Mouse (Mus musculus) cerebellum, postnatal 4 days (tissue): ENCODE measurements around the gene Fam122c.
A peak's percentile ranks its signal among the peaks of the same experiment; 100 is the strongest.

Source experiments
- DNase-seq, 2 experiments: peaks; one replicate each; pipeline ENCODE4 v3.0.0; 2022; ENCODE audit warnings: low spot score in 2 of 2, mixed read lengths in 1 of 2

The Fam122c gene

GRCm38 (mm10) chrX:53273124-53273523, at the start of gene Fam122c:
Gene Fam122c (plus strand): TSS chrX:53273424.
- no peak for DNase-seq

- no peak for DNase-seq
These were observed 48.8 kb upstream of the Fam122c start for GRCm38 (mm10) chrX:53224353-53224944.

- DNase-seq = no peak
These were observed 41.3 kb upstream of the Fam122c start for GRCm38 (mm10) chrX:53231965-53232364.

- no peak for DNase-seq
These were observed 39.5 kb upstream of the Fam122c start for GRCm38 (mm10) chrX:53233689-53234088.

GRCm38 (mm10) chrX:53236404-53236803, 36.8 kb upstream of the Fam122c start:
- DNase-seq = no peak

GRCm38 (mm10) chrX:53237971-53238370, 35.3 kb upstream of the Fam122c start:
- DNase-seq = no peak

- no peak for DNase-seq
These were observed 33.2 kb upstream of the Fam122c start, which contains the start of gene Plac1 for GRCm38 (mm10) chrX:53240011-53240410. Gene Plac1 (minus strand): TSS chrX:53240111.

GRCm38 (mm10) chrX:53255195-53255594, 18.0 kb upstream of the Fam122c start:
- DNase-seq = no peak

GRCm38 (mm10) chrX:53266186-53266585, 7.0 kb upstream of the Fam122c start:
- no peak for DNase-seq

GRCm38 (mm10) chrX:53268856-53269255, 4.4 kb upstream of the Fam122c start:
- peak; percentile 20 to 30 for DNase-seq

- peak; percentile 71 to 85 for DNase-seq
These were observed 3.7 kb upstream of the Fam122c start, which contains the start of gene Fam122b for GRCm38 (mm10) chrX:53269289-53270062. Gene Fam122b (minus strand): TSS chrX:53269805.

- DNase-seq = peak in 1 of 2 experiments; percentile 1
These were observed 3.2 kb upstream of the Fam122c start for GRCm38 (mm10) chrX:53270063-53270432.

- DNase-seq = peak in 1 of 2 experiments; percentile 12
These were observed 1.6 kb upstream of the Fam122c start for GRCm38 (mm10) chrX:53271628-53272027.

- DNase-seq = no peak
These were observed 14.7 kb downstream of the Fam122c start for GRCm38 (mm10) chrX:53287924-53288323.

- no peak for DNase-seq
These were observed 47.3 kb downstream of the Fam122c start for GRCm38 (mm10) chrX:53320564-53320963.

- no peak for DNase-seq
These were observed 47.9 kb downstream of the Fam122c start for GRCm38 (mm10) chrX:53321111-53321510.

GRCm38 (mm10) chrX:53330396-53330795, 57.2 kb downstream of the Fam122c start:
- DNase-seq = no peak

- no peak for DNase-seq
These were observed 64.1 kb downstream of the Fam122c start for GRCm38 (mm10) chrX:53337355-53337754.

- DNase-seq = peak; percentile 26 to 51
These were observed 68.3 kb downstream of the Fam122c start for GRCm38 (mm10) chrX:53341531-53341930.

- DNase-seq = no peak
These were observed 75.2 kb downstream of the Fam122c start for GRCm38 (mm10) chrX:53348374-53348773.

GRCm38 (mm10) chrX:53364668-53365383, 91.6 kb downstream of the Fam122c start:
- DNase-seq = no peak
